Mouse (Mus musculus) fibroblast of lung, adult 2 months (primary cell): Measurements from ENCODE around the gene Ddt.
"Not testable (repeated sequence)": the region's sequence is repeated elsewhere in the genome, so short reads cannot be mapped to it uniquely, and the experiment has no call there.

ENCODE experiments used
- DNase-seq: peaks from one replicate; pipeline ENCODE4 v3.0.0-alpha.2; 2011; ENCODE audit warnings: low read depth

The Ddt gene

DNA sequence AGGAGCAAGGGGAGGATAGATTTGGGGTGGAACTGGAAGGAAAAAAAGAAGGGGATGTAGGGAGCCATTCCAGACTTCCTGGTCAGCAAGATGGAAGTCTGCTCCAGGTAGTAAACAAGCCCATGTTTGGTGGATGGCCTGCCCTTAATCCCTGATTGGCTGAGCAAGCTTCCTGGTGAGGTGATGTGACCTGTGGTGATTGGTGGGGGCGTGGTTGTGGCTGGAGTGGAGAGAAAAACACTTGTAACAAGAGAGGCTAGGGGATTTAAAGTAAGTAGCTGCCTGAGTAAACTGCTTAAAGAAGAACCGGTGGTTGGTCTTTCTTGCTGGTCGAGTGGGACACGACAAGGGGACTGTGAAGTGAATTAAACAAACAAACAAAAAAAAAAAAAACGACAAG lies 5.5 kb downstream of the Ddt start:
- not testable (repeated sequence) for DNase-seq

DNA sequence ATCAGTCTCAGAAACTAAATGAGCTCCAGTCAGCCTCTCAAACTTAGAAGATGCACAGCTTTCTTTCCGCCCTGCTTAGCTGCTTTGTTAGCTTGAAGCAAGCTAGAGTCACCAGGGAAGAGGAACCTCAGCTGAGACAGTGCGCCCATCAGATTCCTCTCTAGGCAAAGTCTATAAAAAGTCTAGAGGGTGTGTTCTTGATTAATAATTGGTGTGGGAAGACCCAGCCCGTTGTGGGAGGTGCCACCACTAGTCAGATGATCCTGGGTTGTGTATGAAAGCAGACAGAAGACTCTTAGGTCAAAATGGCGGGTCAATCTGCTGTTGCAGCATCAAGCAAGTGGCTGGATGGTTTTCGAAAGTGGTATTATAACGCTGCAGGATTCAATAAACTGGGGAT lies 6.4 kb downstream of the Ddt start:
- DNase-seq = no peak

GRCm38 (mm10) chr10:75764519-75765473 lies 8.4 kb downstream of the Ddt start:
- peak; percentile 46 for DNase-seq

DNA sequence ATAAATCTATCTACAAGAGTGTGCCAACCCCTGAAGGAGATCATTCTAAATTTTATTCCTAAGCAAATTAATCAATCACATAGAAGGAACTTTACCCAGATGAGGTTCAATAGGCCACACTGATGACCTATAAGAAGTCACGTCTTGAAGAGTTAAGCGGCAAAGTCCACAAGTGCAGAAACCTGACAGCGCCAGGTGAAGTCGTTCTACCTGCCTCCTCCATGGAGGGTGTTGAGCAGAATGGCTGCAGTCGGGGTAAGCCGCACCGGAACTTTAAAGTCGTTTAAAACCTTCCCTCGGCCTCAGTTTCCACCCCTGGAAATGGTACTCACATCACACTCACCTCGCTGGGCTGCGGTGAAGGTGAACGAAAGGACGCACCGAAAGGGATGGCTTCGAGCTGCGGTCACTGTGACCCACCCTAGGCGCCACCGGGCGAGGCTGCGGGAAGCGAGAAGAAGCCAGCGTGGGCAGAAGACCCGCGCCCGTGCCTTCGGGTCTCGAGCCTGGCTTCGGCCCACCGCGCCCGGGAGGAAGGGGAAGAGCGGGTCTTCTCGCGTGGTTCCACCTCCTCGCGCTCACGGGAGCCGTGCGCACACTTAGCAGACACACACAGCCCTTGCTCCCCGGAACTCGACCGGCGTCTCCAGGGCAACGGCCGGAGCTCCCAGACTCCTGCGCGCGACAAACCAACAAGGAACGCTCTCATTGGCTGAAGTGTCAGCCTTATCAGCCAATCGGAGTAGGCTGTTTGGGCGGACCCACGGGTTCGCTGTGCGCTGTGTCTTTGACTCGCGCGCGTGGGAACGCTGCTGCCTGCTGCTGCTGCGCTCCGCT lies 9.3 kb downstream of the Ddt start, which contains the start of gene Cabin1:
Gene Cabin1 (minus strand): TSS at position 660 of the 837 bp plus-strand sequence.
- peak; percentile 96 for DNase-seq

DNA sequence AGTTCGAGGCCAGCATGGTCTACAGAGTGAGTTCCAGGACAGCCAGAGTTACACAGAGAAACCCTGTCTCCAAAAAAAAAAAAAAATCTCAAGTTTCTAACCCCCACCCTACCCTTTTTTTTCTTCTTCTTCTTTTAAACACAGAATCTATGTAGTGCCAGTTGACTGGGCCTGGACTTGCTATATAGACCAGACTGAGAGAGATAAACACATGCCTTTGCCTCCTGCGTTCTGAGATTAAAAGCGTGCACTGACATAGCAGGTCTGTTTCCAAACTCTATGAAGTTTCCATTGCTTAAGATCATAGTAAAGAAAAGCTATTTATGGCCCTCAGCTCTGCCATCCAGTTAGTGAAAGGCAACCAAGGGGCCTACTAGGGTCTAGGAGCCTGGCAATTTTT lies 10.8 kb downstream of the Ddt start:
- no peak for DNase-seq

- DNase-seq = no peak
Measured at GRCm38 (mm10) chr10:75760311-75760710, 12.9 kb downstream of the Ddt start.

- no peak for DNase-seq
Measured at GRCm38 (mm10) chr10:75756719-75757118, 16.5 kb downstream of the Ddt start.

DNA sequence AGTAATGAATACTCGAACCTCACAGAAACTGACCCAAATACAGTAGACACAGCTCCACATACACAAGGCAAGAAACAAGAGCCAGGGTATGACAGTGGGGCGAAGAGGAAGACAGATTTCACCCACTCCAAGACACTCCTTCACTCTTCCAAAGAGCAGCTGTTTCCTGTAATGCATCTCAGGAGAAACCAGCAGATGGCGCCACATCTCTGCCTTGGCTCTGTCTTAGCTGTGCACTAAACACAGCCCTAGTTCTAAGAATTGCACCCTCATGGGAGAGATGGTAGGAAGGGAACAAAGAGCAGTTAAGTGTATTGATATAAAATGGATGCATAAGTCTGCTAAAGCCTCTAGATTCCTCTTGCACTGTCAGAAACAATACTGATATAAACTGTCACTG lies 29.2 kb downstream of the Ddt start:
- peak; percentile 39 for DNase-seq

- no peak for DNase-seq
Measured at GRCm38 (mm10) chr10:75743369-75743768, 29.8 kb downstream of the Ddt start.

DNA sequence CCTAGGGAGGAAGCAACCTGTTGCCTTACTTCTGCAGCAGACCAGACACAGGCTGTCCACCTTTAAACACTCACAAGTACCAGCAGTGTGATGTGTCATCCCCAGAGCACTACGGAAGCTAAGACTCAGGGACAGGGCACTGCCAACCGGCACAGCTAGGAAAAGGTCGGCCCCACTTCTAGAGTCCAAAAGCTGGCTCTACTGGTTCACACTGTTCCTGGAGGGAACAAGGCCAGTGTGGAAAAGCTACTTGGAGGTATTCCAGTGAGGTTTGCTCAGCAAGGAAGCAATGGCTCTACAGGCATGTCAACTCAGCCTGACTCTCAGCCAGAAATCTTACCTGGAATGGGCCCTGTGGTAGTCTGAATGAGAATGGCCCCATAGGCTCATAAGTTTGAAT lies 32.3 kb downstream of the Ddt start:
- DNase-seq = no peak

- DNase-seq = no peak
Measured at GRCm38 (mm10) chr10:75725449-75725848, 47.8 kb downstream of the Ddt start.
